12 mouse cellular contexts compared by ENCODE assay signal in genomic region chr10:82982286-82982685, GRCm38 (mm10).
"Had no signal": no experiment of that assay in that cellular context is flagged by ENCODE, and none has a peak within 500 bp of the region (broad histone marks: within the 10 kb centered on the region; RNA-seq: fewer than 3 reads in every experiment).

No protein-coding gene starts in this region.

- ATAC-seq: liver, postnatal 0 days; lung, postnatal 0 days; midbrain, embryonic 15.5 days had no signal

- DNase-seq: kidney, adult 11 months; kidney, adult 8-10 months; kidney, postnatal 14 days; kidney, postnatal 4 days; left cerebral cortex, postnatal 4 days; liver, postnatal 0 days; lung, embryonic 14.5 days; retina, postnatal 1 day; right cerebral cortex, postnatal 25 days; spleen, adult 18-20 months had no signal
